Mouse (Mus musculus) kidney, embryonic 14.5 days (tissue): ENCODE measurements around the gene Mmel1. TPM values are rescaled to one million over a fixed set of nuclear protein-coding genes. Genes with fewer than 3 reads are reported as not detected.

Experiments
- polyA plus RNA-seq: library from polyadenylated mRNA; unstranded; fragments of >200 nt; fragmentation: Nextera tagmentation; extraction: Ambion mirVana; gene quantifications from 2 replicates; pipeline ENCODE4 v1.2.1, GENCODE M21; 2014

Mmel1 gene
- polyA plus RNA-seq, 1 experiment from 2014 or later, result not detected

Other genes with a start within 250 kb of the Mmel1 start
- 13.5 and 25.4 TPM in 2 replicates for gene Prdm16, start 232.7 kb upstream of the Mmel1 start, polyA plus RNA-seq
- gene Actrt2, start 201.7 kb upstream of the Mmel1 start, polyA plus RNA-seq, result not detected in 2 replicates
- gene Ttc34, start 32.1 kb upstream of the Mmel1 start, polyA plus RNA-seq, result 0.24 and 0.31 TPM in 2 replicates
- 37.6 and 39.1 TPM in 2 replicates for gene Fam213b, start 29.6 kb downstream of the Mmel1 start, polyA plus RNA-seq
- gene Tnfrsf14, start 59.0 kb downstream of the Mmel1 start, polyA plus RNA-seq, result 0.42 and 0.47 TPM in 2 replicates
- gene Hes5, start 91.3 kb downstream of the Mmel1 start, polyA plus RNA-seq, result 8.1 and 15.5 TPM in 2 replicates
- gene Pank4, start 94.5 kb downstream of the Mmel1 start, polyA plus RNA-seq, result 34.9 and 43.9 TPM in 2 replicates
- 1.8 and 3.1 TPM in 2 replicates for gene Plch2, start 187.2 kb downstream of the Mmel1 start, polyA plus RNA-seq
- 7.1 and 13.7 TPM in 2 replicates for gene Pex10, start 197.4 kb downstream of the Mmel1 start, polyA plus RNA-seq
- gene Rer1, start 216.8 kb downstream of the Mmel1 start, polyA plus RNA-seq, result 167 and 180 TPM in 2 replicates
- gene Morn1, start 217.0 kb downstream of the Mmel1 start, polyA plus RNA-seq, result 5.8 and 6.9 TPM in 2 replicates